Mouse (Mus musculus): Measurements from ENCODE around the gene Chmp2b. TPM values are rescaled to one million over a fixed set of nuclear protein-coding genes. Genes with fewer than 3 reads are reported as not detected.

The Chmp2b gene
- 10 to 100 TPM; 41.5 to 42.0 TPM for total RNA-seq (2021)
- long read RNA-seq, experiment 1, transcript Chmp2b-201 (6 exons, 1,872 nt), result major isoform, 35 of 36 reads
- long read RNA-seq, experiment 1, partial matches to known transcripts, result 1 of 36 reads
- long read RNA-seq, experiment 1, other reads (novel, unspliced or antisense), result 0 of 36 reads
- long read RNA-seq, experiment 2, transcript Chmp2b-201 (6 exons, 1,872 nt), result major isoform, 45 of 45 reads
- long read RNA-seq, experiment 2, partial matches to known transcripts, result 0 of 45 reads
- long read RNA-seq, experiment 2, other reads (novel, unspliced or antisense), result 0 of 45 reads

- DNase-seq, result peak; percentile 78
Observed at GRCm38 (mm10) chr16:65561963-65562863, at the start of gene Chmp2b. Chmp2b (minus strand) TSS chr16:65562726.

DNA sequence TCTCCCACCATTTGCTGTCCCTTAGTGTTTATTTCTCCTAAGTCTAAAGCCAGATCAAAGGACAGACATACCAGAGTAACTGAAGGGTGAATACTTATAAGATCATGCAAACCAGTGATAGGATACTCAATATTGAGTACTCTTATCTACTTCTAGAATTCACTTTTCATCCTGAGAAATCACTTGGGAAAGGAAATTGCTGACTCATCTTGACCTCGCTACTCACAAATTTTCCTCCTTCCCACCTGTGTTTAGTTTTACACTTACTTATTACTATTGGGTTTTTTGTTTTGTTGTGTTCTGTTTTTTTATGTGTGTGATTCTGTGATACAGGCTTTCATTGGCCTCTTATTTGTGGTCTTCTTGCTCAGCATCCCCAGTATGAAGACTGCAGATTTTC lies 49.2 kb upstream of the Chmp2b start:
- DNase-seq, result no peak

- DNase-seq, result no peak
Observed at GRCm38 (mm10) chr16:65600798-65601197, 38.3 kb upstream of the Chmp2b start.

DNA sequence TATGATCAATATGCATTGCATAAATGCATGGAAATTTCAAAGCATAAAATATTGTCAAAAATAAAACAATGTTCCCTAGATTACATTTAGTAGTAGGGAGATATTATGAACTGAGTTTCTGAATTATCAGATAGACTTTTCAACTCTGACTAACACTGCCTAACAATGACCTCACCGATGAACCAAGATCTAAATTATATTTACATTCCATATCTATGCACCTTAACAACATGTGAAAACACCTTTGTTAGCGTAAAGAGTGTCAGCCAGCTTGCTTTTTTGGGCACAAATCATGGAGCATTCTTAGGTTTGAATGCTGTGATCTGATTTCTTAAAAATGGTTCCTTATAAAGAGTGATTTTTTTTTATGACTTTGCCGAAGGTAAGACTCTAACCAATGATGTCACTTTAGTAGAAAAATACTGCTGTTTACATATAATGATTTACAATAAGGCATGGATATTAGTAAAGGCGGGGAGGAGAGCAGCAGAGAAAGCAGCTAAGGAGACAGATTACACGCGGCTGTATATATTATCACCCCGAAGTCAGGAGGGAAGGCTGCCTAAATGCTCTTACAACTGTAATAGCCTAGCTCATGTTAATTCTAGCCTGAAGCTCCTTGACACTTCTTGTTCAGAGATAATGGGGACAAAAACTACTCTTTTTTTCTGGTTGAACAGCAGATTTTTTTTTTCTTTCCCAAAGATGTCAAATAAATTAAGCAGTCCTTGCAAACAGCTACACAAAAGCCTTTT lies 23.8 kb upstream of the Chmp2b start:
- DNase-seq, result no peak

GRCm38 (mm10) chr16:65585699-65586098 lies 23.2 kb upstream of the Chmp2b start:
- DNase-seq, result no peak

GRCm38 (mm10) chr16:65577298-65578029 lies 14.9 kb upstream of the Chmp2b start:
- DNase-seq, result no peak

GRCm38 (mm10) chr16:65568853-65569252 lies 6.3 kb upstream of the Chmp2b start:
- DNase-seq, result no peak

GRCm38 (mm10) chr16:65564951-65565350 lies 2.4 kb upstream of the Chmp2b start:
- no peak for DNase-seq

GRCm38 (mm10) chr16:65564306-65564705 lies 1.8 kb upstream of the Chmp2b start:
- DNase-seq, result no peak

- no peak for DNase-seq
Observed at GRCm38 (mm10) chr16:65562864-65563206, 309 bp upstream of the Chmp2b start.

- DNase-seq, result no peak
Observed at GRCm38 (mm10) chr16:65560996-65561962, 1.2 kb downstream of the Chmp2b start.

- no peak for DNase-seq
Observed at GRCm38 (mm10) chr16:65559591-65559990, 2.9 kb downstream of the Chmp2b start.

GRCm38 (mm10) chr16:65557369-65557768 lies 5.2 kb downstream of the Chmp2b start:
- no peak for DNase-seq

GRCm38 (mm10) chr16:65554267-65554666 lies 8.3 kb downstream of the Chmp2b start:
- DNase-seq, result no peak

DNA sequence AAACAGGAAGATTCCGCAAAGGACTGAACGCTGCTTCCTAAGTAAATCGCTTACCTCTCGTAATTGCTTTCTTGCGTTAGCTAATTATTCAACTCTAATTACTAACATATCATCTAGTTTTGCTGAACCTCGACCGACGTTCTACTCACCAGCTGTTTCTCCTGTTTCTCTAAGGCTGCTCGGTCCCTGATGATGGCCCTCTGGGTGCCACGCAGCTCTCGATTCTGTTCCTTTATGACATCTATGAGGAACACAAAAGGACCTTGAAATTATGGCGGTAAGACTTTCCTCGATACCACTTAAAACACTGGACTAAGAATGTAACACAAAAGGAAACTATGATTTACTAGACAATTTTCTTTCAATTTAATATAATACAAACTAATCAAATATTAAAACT lies 11.7 kb downstream of the Chmp2b start:
- DNase-seq, result no peak

DNA sequence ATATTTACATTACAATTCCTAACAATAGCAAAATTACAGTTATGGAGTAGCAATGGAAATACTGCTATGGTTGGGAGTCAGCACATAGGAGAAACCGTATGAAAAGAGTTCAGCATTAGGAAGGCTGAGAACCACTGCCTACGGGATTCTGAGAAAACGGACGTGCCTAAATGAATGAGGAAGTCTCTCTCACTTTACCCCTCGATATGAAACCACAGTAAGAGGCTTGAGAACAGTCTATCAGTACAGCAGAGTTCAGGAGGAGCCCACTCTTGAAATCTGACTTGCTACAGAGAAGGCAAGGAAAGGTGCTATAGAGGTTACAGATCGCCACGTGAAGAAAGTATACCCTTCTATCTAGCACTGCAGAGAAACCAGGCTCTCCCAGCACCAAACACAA lies 13.6 kb downstream of the Chmp2b start:
- no peak for DNase-seq

DNA sequence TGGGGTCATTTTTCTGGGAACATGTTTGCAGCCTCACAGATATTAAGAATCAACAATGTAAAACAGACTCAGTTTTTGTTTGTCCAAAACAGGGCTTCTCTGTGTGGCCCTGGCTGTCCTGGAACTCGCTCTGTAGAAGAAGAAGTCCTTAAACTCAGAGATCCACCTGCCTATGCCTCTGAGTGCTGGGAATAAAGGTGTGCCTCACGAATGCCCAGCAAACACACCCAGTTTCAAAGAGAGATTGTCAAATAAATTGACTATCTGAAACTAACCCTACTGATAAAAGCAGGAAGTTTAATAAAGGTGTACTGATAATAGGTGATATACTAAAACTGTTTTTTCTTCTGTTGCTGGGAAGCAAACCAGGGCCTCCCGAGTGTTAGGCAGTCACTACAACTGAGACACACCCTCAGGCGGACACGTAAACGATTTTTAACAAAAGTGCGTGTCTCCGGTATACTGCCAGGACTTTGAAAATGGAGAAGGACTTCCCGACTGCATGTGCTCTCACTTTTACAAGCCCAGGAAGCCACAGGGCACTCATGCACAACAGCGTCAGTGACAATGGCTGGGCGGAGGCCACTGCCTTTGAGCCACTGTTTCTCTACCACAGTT lies 18.7 kb downstream of the Chmp2b start:
- no peak for DNase-seq

GRCm38 (mm10) chr16:65533315-65533999 lies 29.1 kb downstream of the Chmp2b start:
- DNase-seq, result peak; percentile 18

DNA sequence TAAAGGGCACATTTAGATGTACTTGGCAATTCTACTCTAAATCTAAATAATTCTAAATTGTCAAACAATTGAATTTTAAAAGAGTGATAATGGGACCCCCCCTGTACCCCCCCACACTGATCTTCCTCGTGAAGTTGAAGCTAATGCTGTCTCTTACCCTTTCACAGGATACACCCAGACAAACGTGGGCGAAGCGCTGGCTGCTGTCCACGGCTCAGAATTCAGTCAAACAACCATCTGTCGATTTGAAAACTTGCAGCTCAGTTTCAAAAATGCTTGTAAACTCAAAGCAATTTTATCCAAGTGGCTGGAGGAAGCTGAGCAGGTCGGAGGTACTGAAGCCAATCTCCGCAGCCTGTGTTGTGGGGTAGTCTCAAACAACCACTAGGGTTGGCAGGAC lies 30.9 kb downstream of the Chmp2b start:
- DNase-seq, result no peak

DNA sequence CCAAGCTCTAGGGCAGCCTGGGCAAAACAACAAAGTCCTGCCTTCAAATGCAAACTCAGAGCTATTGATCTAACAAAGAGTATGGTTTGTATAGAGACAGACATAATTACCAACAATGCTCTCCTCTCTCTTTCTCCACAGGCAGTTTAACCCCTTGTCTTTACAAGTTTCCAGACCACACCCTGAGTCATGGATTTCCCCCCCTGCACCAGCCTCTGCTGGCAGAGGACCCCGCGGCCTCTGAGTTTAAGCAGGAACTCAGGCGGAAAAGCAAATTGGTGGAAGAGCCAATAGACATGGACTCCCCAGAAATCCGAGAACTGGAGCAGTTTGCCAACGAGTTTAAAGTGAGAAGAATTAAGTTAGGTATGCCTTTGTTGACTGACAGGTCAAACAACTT lies 32.9 kb downstream of the Chmp2b start:
- DNase-seq, result no peak

All from gastrocnemius, postnatal 10 days (tissue).